39 mouse cellular contexts compared by ENCODE assay signal in genomic region chr12:75432400-75432799, GRCm38 (mm10). TPM values are rescaled to one million over a fixed set of nuclear protein-coding genes. Genes with fewer than 3 reads are reported as not detected.
"Had no signal": no experiment of that assay in that cellular context is flagged by ENCODE, and none has a peak within 500 bp of the region (broad histone marks: within the 10 kb centered on the region; RNA-seq: fewer than 3 reads in every experiment).

No protein-coding gene starts in this region.

RNA-seq across cellular contexts. Expression of gene Gphb5, which starts 15.8 kb away (rescaled TPM):
- total RNA-seq: heart, postnatal 10 days; heart, postnatal 14 days; heart, postnatal 25 days; heart, postnatal 36 days; heart, postnatal 4 days; hematopoietic stem cell, adult 5-6 weeks; hindbrain, postnatal 0 days; layer of hippocampus, adult 18-20 months; layer of hippocampus, adult 2 months; layer of hippocampus, adult 8-10 months; layer of hippocampus, postnatal 10 days; layer of hippocampus, postnatal 14 days; layer of hippocampus, postnatal 25 days; layer of hippocampus, postnatal 36 days; left cerebral cortex, adult 18-20 months; left cerebral cortex, adult 2 months; left cerebral cortex, adult 8-10 months had no signal
- polyA plus RNA-seq: heart, embryonic 13.5 days; heart, embryonic 14.5 days; heart, embryonic 15.5 days; heart, postnatal 0 days; hindbrain, embryonic 10.5 days; hindbrain, embryonic 11.5 days; hindbrain, embryonic 12.5 days; hindbrain, embryonic 13.5 days; hindbrain, embryonic 14.5 days; hindbrain, embryonic 15.5 days; hindbrain, embryonic 16.5 days; hindbrain, postnatal 0 days; inflammation-experienced regulatory T-cells, adult 6 months; intestine, embryonic 14.5 days; intestine, embryonic 15.5 days; intestine, embryonic 16.5 days; intestine, postnatal 0 days; kidney, adult 2 months; kidney, embryonic 14.5 days; kidney, embryonic 15.5 days; kidney, embryonic 16.5 days; kidney, postnatal 0 days; large intestine, adult 2 months had no signal
